Mouse (Mus musculus): Measurements from ENCODE around the gene Olfr1014. TPM values are rescaled to one million over a fixed set of nuclear protein-coding genes. Genes with fewer than 3 reads are reported as not detected.

The Olfr1014 gene
- total RNA-seq (2014; fragmentation: Nextera tagmentation) (not detected in 2 replicates), total RNA-seq (2017) (not detected in 2 replicates)

DNA sequence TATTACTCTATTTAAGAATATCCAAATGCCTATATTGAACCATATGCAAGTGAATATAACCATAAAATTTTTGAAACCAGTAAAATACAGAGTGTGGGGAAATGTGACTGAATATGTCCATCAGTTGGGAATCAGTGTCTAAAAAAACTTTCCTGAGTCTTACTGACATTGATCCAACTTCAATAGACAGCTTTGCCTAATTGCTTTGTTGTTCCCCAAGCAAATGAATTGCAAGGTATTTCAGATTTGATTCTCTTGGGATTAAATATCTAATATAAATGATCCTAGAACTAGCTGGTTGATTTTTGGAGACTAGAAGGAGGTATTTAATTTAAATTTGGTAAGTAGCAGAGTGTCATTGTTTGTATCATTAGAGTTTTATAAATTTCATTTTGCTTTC lies at the start of gene Olfr1014:
Olfr1014 (plus strand) TSS at position 301 of the 400 bp plus-strand sequence.
- no peak for ATAC-seq (replicated peaks; ENCODE audit: poor library complexity, severe bottlenecking)

DNA sequence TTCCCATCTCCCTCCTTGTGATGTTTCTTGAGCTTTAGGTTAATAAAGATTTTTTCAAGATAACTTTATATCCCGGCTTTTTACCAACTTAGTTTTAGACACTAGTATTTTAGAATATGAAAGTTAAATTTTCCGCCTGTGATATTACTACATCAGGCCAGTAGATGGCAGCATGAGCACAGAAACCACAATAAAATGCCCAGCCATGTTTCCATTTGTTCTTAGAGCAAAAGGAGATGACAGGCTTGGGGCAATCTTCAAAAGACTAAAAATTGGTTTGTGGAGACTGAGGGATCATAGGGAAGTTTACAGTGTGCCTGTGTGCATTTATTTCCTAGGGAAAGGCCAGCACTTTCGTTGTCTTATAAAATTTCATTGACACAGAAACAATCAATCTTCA lies 46.7 kb upstream of the Olfr1014 start:
- peak; percentile 79 for ATAC-seq (replicated peaks; ENCODE audit: poor library complexity, severe bottlenecking)

DNA sequence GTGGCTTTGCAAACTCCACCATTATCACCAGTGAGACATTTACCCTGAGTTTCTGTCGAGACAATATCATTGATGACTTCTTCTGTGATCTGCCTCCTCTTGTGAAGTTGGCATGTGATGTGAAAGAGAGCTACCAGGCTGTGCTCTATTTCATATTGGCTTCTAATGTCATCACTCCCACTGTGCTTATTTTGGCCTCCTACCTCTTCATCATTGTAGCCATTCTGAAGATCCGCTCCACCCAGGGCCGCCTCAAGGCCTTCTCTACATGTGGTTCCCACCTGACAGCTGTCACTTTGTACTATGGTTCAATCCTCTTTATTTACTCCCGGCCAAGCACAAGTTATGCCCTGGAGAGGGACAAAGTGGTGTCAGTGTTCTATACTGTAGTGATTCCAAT lies 18.7 kb upstream of the Olfr1014 start:
- no peak for ATAC-seq (replicated peaks; ENCODE audit: poor library complexity, severe bottlenecking)

DNA sequence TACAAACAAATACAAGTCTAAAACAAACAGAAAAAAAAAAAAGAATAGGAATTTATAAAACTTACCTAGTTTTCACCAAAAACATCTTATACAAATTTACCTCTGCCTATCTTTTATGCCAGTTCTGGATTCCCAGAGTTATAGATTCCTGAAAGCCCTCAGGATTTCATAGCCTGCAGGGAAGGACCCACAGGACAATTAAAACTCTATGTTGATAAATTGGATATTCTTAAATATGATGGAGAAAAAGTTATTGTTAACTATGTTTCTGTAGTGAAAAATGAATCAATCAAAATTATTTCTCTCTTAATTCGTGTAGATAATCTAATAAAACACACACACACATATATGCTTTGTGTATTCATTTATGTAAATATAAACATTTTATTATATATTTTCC lies 9.8 kb upstream of the Olfr1014 start, which contains the start of gene Olfr1012:
Olfr1012 (minus strand) TSS at position 101 of the 400 bp plus-strand sequence.
- no peak for ATAC-seq (replicated peaks; ENCODE audit: poor library complexity, severe bottlenecking)

DNA sequence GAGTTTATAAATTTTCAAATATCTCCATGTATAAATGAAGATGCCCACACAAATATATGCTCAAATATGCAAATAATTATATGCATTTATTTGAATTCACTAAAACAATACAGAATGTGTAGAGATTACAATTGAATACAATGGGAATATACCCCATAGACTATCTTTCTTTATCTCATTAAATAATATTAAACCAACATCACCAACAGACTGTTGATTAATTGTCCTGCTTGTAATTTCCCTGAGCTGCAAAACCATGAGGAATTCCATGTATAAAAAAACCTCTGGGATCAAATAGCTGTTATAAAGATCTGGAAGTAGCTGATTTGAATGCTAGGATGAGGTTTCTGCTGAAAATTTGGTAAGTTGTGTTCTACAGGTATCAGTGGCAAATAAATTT lies 5.7 kb upstream of the Olfr1014 start, which contains the start of gene Olfr1013:
Olfr1013 (plus strand) TSS at position 301 of the 400 bp plus-strand sequence.
- ATAC-seq (replicated peaks; ENCODE audit: poor library complexity, severe bottlenecking) = no peak

DNA sequence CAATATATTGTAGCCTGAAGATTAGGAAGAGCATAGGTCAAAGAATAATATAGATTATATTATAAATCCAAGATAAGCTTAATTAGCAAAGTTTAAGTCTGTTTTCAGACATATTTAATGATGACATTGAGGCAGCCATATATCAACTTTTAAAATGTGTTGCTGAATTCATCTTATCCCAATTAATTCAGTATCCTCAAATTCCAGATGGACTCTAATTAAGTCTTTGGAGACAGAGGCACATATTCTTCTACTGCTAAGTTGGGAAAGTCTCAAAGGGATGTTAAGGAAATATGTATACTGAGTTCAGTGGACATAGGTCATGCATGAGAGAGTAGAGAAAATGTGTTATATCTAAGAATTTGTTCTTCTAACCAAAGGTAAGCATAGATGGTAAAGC lies 9.2 kb downstream of the Olfr1014 start, which contains the start of gene Olfr1015:
Olfr1015 (plus strand) TSS at position 301 of the 400 bp plus-strand sequence.
- no peak for ATAC-seq (replicated peaks; ENCODE audit: poor library complexity, severe bottlenecking)

DNA sequence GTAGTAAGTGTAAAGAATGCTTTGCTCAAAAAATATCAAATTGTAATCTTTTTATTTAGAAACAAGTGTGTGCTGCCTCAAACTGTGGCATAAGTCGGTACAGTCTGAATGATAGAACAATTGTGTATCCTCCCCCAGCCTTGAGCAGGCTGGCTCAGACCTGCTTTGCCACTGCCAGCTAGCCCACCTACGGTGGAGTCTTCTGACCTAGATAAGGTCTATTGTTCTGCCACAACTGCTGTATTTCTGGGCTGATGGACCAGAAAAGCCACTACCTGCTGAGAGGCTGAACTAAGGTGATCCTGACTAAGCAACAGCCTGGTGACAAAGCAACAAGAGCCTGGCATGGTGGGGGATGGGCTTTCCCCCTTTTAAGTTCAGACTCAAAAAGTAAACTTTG lies 19.8 kb downstream of the Olfr1014 start:
- ATAC-seq (replicated peaks; ENCODE audit: poor library complexity, severe bottlenecking) = no peak

DNA sequence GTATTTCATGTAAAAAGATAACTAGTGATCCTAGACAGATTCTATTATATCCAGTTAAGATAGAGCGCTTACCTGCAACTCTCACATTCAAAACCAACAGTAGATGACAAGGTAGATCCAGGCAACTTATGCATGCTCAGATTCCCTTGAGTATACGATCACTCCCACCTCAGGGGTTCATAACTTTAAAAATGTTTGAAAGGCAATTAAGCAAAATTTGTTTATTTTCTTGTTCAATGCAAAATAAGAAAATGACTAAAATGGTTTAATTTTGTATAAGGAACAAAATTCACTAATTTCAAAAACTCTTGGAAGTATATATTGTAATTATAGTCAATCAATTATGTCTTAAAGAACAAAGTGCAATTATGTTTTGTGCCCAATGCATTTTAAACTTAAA lies 29.9 kb downstream of the Olfr1014 start, which contains the start of gene Olfr1016:
Olfr1016 (minus strand) TSS at position 101 of the 400 bp plus-strand sequence.
- no peak for ATAC-seq (replicated peaks; ENCODE audit: poor library complexity, severe bottlenecking)

DNA sequence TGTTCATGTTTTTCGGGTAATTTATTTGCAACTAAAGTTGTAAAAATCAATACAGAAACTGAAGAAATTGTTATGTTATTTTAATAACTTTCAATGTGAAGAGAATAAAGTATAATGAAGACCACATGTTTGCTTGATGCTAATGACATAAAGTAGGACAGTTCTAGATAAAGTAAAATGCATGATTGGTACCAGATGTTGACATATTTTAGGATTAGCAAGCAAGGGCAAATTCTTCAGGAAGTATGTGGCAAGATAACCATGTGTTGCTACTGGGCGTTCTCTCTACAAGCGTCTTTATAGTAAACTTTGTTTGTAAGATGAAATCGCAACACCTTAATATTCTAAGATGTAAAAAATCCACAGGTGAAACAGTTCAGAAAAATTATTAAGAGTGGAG lies 32.0 kb downstream of the Olfr1014 start:
- no peak for ATAC-seq (replicated peaks; ENCODE audit: poor library complexity, severe bottlenecking)

DNA sequence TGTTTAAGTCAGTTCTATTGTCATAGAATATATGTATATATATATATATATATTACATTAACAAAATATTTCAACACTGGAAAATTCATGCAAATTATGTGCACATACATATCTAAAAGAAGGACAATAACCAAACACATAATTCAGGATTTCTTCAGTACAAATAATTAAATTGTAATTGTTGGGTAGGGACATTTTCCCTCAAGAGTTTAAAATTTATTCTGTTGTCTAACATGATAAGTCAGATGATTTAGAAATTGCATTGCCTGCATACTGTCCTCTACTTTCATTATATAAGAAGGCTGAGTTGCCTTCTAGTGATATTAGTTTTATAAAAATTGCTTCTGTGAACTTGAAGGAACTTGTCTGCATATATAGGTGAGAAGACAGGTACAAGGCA lies 45.7 kb downstream of the Olfr1014 start, which contains the start of gene Olfr1018:
Olfr1018 (plus strand) TSS at position 301 of the 400 bp plus-strand sequence.
- ATAC-seq (replicated peaks; ENCODE audit: poor library complexity, severe bottlenecking) = no peak

Other genes starting within 250 kb of the Olfr1014 start
- gene Olfr996, start 193.5 kb upstream of the Olfr1014 start, total RNA-seq (2014; fragmentation: Nextera tagmentation) = not detected in 2 replicates
- gene Olfr996, start 193.5 kb upstream of the Olfr1014 start, total RNA-seq (2017) = not detected in 2 replicates
- gene Olfr998, start 183.8 kb upstream of the Olfr1014 start, total RNA-seq (2014; fragmentation: Nextera tagmentation) = not detected in 2 replicates
- not detected in 2 replicates for gene Olfr998, start 183.8 kb upstream of the Olfr1014 start, total RNA-seq (2017)
- gene Olfr1000, start 160.8 kb upstream of the Olfr1014 start, total RNA-seq (2014; fragmentation: Nextera tagmentation) = not detected in 2 replicates
- not detected in 2 replicates for gene Olfr1000, start 160.8 kb upstream of the Olfr1014 start, total RNA-seq (2017)
- gene Olfr1002, start 122.0 kb upstream of the Olfr1014 start, total RNA-seq (2014; fragmentation: Nextera tagmentation) = not detected in 2 replicates
- not detected in 2 replicates for gene Olfr1002, start 122.0 kb upstream of the Olfr1014 start, total RNA-seq (2017)
- gene Olfr154, start 108.3 kb upstream of the Olfr1014 start, total RNA-seq (2014; fragmentation: Nextera tagmentation) = not detected in 2 replicates
- gene Olfr154, start 108.3 kb upstream of the Olfr1014 start, total RNA-seq (2017) = not detected in 2 replicates
- gene Olfr1006, start 93.9 kb upstream of the Olfr1014 start, total RNA-seq (2014; fragmentation: Nextera tagmentation) = not detected in 2 replicates
- gene Olfr1006, start 93.9 kb upstream of the Olfr1014 start, total RNA-seq (2017) = not detected in 2 replicates
- gene Olfr1008, start 83.3 kb upstream of the Olfr1014 start, total RNA-seq (2014; fragmentation: Nextera tagmentation) = not detected in 2 replicates
- not detected in 2 replicates for gene Olfr1008, start 83.3 kb upstream of the Olfr1014 start, total RNA-seq (2017)
- gene Olfr1009, start 57.3 kb upstream of the Olfr1014 start, total RNA-seq (2014; fragmentation: Nextera tagmentation) = not detected in 2 replicates
- not detected in 2 replicates for gene Olfr1009, start 57.3 kb upstream of the Olfr1014 start, total RNA-seq (2017)
- gene Olfr1012, start 9.9 kb upstream of the Olfr1014 start, total RNA-seq (2014; fragmentation: Nextera tagmentation) = not detected in 2 replicates
- gene Olfr1012, start 9.9 kb upstream of the Olfr1014 start, total RNA-seq (2017) = not detected in 2 replicates
- gene Olfr1013, start 5.6 kb upstream of the Olfr1014 start, total RNA-seq (2014; fragmentation: Nextera tagmentation) = not detected in 2 replicates
- gene Olfr1013, start 5.6 kb upstream of the Olfr1014 start, total RNA-seq (2017) = not detected in 2 replicates
- not detected in 2 replicates for gene Olfr1015, start 9.3 kb downstream of the Olfr1014 start, total RNA-seq (2014; fragmentation: Nextera tagmentation)
- not detected in 2 replicates for gene Olfr1015, start 9.3 kb downstream of the Olfr1014 start, total RNA-seq (2017)
- not detected in 2 replicates for gene Olfr1016, start 29.8 kb downstream of the Olfr1014 start, total RNA-seq (2014; fragmentation: Nextera tagmentation)
- not detected in 2 replicates for gene Olfr1016, start 29.8 kb downstream of the Olfr1014 start, total RNA-seq (2017)
- not detected in 2 replicates for gene Olfr1018, start 45.8 kb downstream of the Olfr1014 start, total RNA-seq (2014; fragmentation: Nextera tagmentation)
- gene Olfr1018, start 45.8 kb downstream of the Olfr1014 start, total RNA-seq (2017) = not detected in 2 replicates
- gene Olfr1019, start 72.8 kb downstream of the Olfr1014 start, total RNA-seq (2014; fragmentation: Nextera tagmentation) = not detected in 2 replicates
- not detected in 2 replicates for gene Olfr1019, start 72.8 kb downstream of the Olfr1014 start, total RNA-seq (2017)
- not detected in 2 replicates for gene Olfr1020, start 74.3 kb downstream of the Olfr1014 start, total RNA-seq (2014; fragmentation: Nextera tagmentation)
- not detected in 2 replicates for gene Olfr1020, start 74.3 kb downstream of the Olfr1014 start, total RNA-seq (2017)
- not detected in 2 replicates for gene Olfr1022, start 95.9 kb downstream of the Olfr1014 start, total RNA-seq (2014; fragmentation: Nextera tagmentation)
- not detected in 2 replicates for gene Olfr1022, start 95.9 kb downstream of the Olfr1014 start, total RNA-seq (2017)
- gene Olfr1023, start 112.9 kb downstream of the Olfr1014 start, total RNA-seq (2014; fragmentation: Nextera tagmentation) = not detected in 2 replicates
- gene Olfr1023, start 112.9 kb downstream of the Olfr1014 start, total RNA-seq (2017) = not detected in 2 replicates
- not detected in 2 replicates for gene Olfr1024, start 132.3 kb downstream of the Olfr1014 start, total RNA-seq (2014; fragmentation: Nextera tagmentation)
- gene Olfr1024, start 132.3 kb downstream of the Olfr1014 start, total RNA-seq (2017) = not detected in 2 replicates
- not detected in 2 replicates for gene Olfr1025-ps1, start 142.5 kb downstream of the Olfr1014 start, total RNA-seq (2014; fragmentation: Nextera tagmentation)
- gene Olfr1025-ps1, start 142.5 kb downstream of the Olfr1014 start, total RNA-seq (2017) = not detected in 2 replicates
- gene Olfr1026, start 148.8 kb downstream of the Olfr1014 start, total RNA-seq (2014; fragmentation: Nextera tagmentation) = not detected in 2 replicates
- gene Olfr1026, start 148.8 kb downstream of the Olfr1014 start, total RNA-seq (2017) = not detected in 2 replicates
- gene Olfr1028, start 177.7 kb downstream of the Olfr1014 start, total RNA-seq (2014; fragmentation: Nextera tagmentation) = not detected in 2 replicates
- gene Olfr1028, start 177.7 kb downstream of the Olfr1014 start, total RNA-seq (2017) = not detected in 2 replicates
- gene Olfr1029, start 201.2 kb downstream of the Olfr1014 start, total RNA-seq (2014; fragmentation: Nextera tagmentation) = not detected in 2 replicates
- gene Olfr1029, start 201.2 kb downstream of the Olfr1014 start, total RNA-seq (2017) = not detected in 2 replicates
- not detected in 2 replicates for gene Olfr1030, start 206.6 kb downstream of the Olfr1014 start, total RNA-seq (2014; fragmentation: Nextera tagmentation)
- gene Olfr1030, start 206.6 kb downstream of the Olfr1014 start, total RNA-seq (2017) = not detected in 2 replicates
- not detected in 2 replicates for gene Olfr1031, start 217.6 kb downstream of the Olfr1014 start, total RNA-seq (2014; fragmentation: Nextera tagmentation)
- not detected in 2 replicates for gene Olfr1031, start 217.6 kb downstream of the Olfr1014 start, total RNA-seq (2017)
- gene Olfr1032, start 232.8 kb downstream of the Olfr1014 start, total RNA-seq (2014; fragmentation: Nextera tagmentation) = not detected in 2 replicates
- not detected in 2 replicates for gene Olfr1032, start 232.8 kb downstream of the Olfr1014 start, total RNA-seq (2017)
- gene Olfr1033, start 247.9 kb downstream of the Olfr1014 start, total RNA-seq (2014; fragmentation: Nextera tagmentation) = 0.71 TPM in 1 of 2 replicates, not detected in the other
- gene Olfr1033, start 247.9 kb downstream of the Olfr1014 start, total RNA-seq (2017) = not detected in 2 replicates

Data from granulocyte monocyte progenitor cell, adult 5-6 weeks (primary cell).